Mouse (Mus musculus) central nervous system, embryonic 11.5 days (tissue): Measurements from ENCODE around the gene Gm21833. TPM values are rescaled to one million over a fixed set of nuclear protein-coding genes. Genes with fewer than 3 reads are reported as not detected.

Source experiments
- polyA plus RNA-seq: library from polyadenylated mRNA; depleted of rRNA; stranded (reverse); fragments of >200 nt; gene quantifications from 2 replicates; pipeline ENCODE4 v1.2.3, GENCODE M21; 2012; rRNA removed

Gm21833 gene
- not detected in 2 replicates for polyA plus RNA-seq

DNA sequence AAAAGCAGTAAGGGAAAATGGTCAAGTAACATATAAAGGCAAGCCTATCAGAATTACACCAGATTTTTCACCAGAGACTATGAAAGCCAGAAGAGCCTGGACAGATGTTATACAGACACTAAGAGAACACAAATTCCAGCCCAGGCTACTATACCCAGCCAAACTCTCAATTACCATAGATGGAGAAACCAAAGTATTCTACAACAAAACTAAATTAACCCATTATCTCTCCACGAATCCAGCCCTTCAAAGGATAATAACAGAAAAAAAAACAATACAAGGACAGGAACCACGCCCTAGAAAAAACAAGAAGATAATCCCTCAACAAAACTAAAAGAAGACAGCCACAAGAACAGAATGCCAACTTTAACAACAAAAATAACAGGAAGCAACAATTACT, at the start of gene Gm21833:
Gene Gm21833, plus strand, starts transcription at position 301 of the 400 bp plus-strand sequence.

